Mouse (Mus musculus) frontal cortex, postnatal 10 days (tissue): Measurements from ENCODE around the gene Tcea3.

Source experiments
- DNase-seq, 2 experiments: peaks; one replicate each; pipeline ENCODE4 v3.0.0; 2022; ENCODE audit warnings: low spot score in 2 of 2, mixed read lengths in 1 of 2

Gene Tcea3

DNA sequence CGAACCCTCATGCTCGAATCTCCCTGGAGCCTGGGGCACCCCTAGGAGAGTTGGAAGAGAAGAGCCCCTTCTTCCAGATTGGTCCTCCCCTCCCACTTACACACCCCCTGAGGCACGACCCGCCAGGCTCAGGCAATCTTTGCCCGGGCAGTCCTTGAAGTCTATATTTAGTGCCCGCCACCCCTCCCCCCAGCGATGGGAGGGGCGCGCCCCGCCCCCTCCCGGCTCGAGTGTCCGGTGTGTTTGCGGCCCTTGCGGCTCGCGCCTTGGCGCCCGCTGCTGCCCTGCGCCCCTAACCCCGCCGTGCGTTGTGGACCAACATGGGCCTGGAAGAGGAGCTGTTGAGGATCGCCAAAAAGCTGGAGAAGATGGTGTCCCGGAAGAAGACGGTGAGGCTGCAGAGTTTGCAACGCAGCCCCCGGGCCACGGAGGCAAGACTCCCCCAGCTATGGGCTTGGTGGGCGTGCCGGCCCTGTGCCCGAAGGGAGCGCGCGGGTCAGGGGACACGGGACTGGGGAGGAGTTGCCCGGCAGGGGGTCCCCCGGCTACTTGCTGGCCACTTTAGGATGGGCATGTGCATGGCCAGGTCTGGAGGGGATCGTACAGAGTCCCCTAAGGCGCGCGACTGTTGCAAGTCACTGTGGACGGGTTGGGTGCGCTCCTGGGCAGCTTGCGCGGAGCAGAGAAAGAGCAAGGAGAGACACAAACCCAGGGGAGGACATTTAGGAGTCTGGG, at the start of gene Tcea3:
Gene Tcea3 (plus strand): TSS at position 1 of the 735 bp plus-strand sequence.
- DNase-seq = no peak

DNA sequence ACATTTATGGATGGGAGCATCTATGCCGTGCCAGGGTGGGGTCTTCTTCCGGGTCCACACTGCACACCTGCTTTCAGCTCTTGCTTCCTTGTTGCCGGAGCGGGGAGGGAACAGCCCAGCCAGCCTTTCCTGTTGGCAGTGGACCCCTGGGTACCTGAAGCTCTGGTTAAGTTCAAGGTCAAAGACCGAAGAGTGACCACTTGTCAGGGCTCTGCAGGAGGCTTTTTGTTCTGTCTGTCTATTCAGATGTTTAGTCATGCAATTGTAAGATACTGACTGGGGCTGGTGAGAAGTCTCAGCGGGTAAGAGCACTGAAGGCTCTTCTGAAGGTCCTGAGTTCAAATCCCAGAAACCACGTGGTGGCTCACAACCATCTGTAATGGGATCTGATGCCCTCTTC, 48.7 kb upstream of the Tcea3 start:
- DNase-seq = no peak

GRCm38 (mm10) chr4:136199562-136200292, 47.8 kb upstream of the Tcea3 start:
- DNase-seq = no peak

- peak in 1 of 2 experiments; percentile 64 for DNase-seq
These were observed 45.0 kb upstream of the Tcea3 start for GRCm38 (mm10) chr4:136202509-136202908.

DNA sequence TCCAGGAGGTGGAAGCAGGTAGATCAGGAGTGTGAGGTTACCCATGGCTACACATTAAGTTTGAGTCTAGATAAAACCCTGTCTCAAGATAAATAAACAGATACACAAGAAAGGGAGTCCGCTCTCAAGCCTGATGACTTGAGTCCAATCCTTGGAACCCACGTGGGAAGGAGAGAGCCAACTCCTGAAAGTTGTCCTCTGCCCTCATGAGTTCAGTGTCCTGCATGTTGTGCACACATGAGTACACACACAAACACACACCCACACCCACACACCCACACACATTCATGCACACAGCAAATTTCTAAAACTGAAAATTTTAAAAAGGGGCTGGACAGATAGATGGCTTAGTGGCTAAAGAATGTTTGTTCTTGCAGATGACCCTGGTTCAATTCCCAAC, 42.8 kb upstream of the Tcea3 start:
- no peak for DNase-seq

DNA sequence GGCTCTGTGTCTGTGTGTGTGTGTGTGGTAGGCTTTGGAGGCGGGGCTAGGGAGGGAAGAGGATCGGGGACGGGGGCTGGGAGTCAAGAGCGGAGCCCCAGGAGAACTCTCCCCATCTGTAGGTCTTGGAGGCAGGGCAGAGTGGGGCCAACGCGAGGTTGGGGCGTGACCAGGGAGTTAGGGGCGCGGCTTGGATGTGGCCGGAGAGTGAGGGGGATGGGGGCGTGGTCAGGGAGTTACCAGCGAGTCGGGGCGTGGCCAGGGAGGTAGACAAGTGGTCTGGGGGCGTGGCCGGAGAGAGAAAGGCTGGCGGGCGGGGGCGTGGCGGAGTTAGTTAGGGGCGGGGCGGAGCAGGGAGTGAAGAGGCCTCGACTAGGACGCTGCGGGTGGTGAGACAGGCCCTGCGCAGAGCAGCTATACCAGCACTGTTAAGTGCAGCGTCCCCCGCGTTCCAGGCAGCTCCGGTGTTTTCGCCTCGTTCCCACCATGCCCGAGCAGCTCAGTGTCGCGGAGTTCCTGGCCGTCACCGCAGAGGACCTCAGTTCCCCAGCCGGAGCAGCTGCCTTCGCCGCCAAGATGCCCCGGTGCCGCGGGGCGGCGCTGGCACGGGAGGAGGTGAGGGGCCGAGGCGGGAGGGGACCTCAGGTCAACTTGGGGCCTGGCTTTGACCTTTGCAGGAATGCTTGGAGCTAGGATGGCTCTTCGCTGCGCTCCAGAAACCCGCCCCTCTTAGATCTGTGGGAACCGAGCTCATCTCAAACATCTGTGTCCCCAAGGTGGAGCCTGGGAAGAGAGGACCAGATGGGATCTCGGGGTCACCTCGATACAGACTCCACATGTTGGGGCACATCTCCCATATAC, 41.3 kb upstream of the Tcea3 start, which contains the start of gene Asap3:
Gene Asap3 (plus strand): TSS at position 333 of the 861 bp plus-strand sequence.
- peak; percentile 82 to 88 for DNase-seq

GRCm38 (mm10) chr4:136206943-136207342, 40.6 kb upstream of the Tcea3 start:
- DNase-seq = no peak

DNA sequence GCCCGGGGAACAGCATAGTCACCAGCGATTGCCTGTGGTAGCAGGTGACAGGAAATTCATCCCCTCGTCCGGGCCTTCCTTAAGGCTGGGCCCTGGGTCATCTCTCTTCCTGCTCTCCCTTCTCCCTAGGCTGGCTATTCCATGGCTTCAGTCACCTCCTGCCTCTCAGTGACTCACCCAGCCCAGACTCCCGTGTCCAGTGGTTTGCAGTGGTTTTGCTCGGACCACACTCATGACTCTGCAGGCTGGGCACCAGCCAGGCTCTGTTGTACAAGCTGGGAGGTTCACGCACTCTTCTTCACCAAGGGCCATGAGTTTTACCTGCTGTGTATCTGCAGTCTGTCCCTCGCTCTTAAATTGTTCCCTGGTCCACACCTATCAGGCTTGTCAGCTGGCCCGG, 36.6 kb upstream of the Tcea3 start:
- DNase-seq = no peak

GRCm38 (mm10) chr4:136213629-136214028, 33.9 kb upstream of the Tcea3 start:
- DNase-seq = no peak

DNA sequence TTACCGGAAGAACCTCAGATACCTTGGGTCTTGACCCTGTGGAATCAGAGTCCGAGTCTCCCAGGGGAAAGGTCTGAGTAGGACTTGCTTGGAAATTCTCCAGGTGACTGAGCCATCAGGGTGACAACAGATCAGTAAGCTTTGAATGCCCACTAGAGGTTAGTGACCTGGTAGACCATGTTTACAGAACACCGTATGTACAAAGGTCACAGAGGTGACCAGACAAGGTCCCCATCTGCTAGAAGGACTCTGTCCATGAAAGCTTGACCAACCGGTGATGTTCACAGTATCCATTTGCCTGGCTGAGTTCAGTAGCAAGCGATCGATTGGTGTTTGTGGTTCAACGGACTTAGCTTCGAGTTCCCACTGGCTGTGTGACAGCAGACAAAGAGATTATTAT, 32.7 kb upstream of the Tcea3 start:
- no peak for DNase-seq

- no peak for DNase-seq
These were observed 32.0 kb upstream of the Tcea3 start for GRCm38 (mm10) chr4:136215576-136215975.

- DNase-seq = no peak
These were observed 30.5 kb upstream of the Tcea3 start for GRCm38 (mm10) chr4:136217063-136217462.

GRCm38 (mm10) chr4:136218595-136219214, 28.8 kb upstream of the Tcea3 start:
- no peak for DNase-seq

DNA sequence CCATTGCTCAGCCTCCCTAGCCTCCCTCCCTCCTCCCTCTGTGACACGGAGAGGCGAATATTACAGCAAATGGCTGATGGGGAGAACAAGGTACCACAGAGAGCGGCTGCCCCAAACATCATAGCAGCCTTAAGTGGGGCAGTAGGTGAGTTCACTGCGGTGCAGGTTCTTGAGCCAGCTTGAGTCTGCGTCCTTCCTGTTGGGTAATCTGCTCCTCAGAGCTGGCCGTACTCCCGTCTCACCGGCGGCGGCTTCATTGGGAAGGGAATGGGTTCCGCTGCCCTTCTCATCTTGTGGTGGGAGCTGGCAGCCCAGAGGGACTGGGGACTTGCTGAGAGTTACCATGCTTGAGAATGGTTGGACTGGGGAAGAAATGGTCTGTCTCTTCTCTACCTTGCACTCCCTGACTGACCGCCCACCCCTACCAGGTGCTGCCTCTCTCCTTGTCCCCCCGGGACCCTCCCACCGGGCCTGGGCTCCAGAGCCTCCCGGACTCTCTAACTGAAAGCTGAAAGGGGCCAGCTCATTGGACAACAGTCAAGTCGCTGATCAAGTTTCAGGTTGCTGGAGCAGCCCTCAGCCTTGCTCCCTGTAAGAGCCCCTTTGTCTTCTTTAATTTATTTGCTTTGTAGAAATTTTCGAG, 27.3 kb upstream of the Tcea3 start:
- DNase-seq = no peak

- DNase-seq = peak in 1 of 2 experiments; percentile 52
These were observed 23.8 kb upstream of the Tcea3 start for GRCm38 (mm10) chr4:136223549-136224239.

DNA sequence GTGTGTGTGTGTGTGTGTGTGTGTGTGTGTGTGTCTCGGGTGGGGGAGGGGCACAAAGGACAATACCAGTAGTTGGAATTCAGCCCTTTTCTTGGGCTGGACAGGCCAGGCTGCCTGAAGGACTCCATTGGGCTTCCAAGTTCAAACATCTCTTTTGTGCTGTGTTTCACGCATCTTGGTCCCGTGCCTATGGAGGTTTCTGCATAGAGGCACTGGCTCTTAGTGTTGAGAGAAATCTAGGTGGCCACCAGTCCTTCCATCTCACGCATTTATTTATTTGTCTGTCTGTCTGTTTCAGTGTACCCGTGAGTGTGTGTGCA, 23.3 kb upstream of the Tcea3 start:
- DNase-seq = no peak

DNA sequence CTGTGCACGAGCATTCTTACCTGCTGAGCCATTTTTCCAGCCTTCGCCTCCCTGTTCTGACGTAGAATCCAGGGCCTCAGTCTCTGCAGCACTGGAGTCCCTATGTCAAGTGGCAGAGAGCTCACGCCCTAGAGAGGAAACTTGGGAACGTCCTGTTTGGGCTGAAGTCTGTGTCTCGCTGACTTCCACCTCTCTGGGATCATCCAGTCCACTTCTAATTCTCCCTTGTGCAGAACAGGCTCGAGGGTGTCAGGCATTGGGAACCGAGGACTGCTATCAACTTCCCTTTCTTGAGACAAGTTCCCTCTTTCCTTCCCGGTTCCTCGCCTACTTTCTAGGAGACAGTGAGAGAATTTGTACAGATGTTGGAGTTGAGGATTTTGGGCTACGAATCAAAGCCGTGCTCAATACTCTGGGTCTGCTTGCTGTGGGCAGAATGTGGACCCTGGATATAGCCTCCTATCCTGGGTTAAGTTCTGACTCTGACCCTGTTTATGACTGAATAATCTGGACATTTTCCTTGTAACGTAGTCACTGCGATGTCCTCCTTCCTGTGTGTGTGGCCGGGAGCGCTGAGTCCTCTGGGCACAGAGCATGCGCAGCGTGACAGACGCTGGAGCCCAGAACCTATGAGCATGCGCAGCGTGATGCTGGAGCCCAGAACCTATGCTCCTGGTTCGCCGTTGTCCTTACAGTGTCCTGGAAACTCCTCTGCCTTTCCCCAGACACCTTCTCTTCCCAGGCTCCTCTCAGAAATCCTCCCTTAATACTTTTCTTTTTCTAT, 22.7 kb upstream of the Tcea3 start:
- no peak for DNase-seq

- no peak for DNase-seq
These were observed 20.1 kb upstream of the Tcea3 start for GRCm38 (mm10) chr4:136227408-136227807.

- DNase-seq = no peak
These were observed 18.9 kb upstream of the Tcea3 start for GRCm38 (mm10) chr4:136228640-136229039.

DNA sequence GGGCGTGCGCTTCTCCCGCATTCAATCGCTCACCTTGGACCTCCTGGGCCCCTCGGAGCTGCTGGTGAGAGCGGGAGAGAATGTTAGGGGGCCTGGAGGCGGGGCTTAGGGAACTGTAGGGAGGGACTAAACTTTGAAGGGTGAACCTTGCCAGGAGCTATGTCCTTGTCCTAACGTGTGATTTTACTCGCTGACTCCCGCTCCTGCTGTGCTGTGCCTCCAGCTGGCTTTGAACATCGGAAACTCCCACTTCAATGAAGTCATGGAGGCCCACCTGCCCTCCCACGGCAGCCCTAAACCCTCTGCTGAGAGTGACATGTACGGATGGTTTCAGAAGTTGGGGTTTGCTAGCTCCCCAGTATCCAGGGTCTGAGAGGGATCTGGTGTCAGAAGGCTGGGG, 8.9 kb upstream of the Tcea3 start:
- no peak for DNase-seq
